Mouse (Mus musculus) liver, postnatal 0 days (tissue): ENCODE measurements at regions not wholly inside any gene's neighbourhood (a gene's known extent, or its start where the extent isn't known, plus 50 kb on each side); places are given as distances from the start of the nearest gene placed in this dataset.

Experiments
- CTCF ChIP-seq: sonication (generic); IDR thresholded peaks from 2 replicates; pipeline ENCODE4 v1.5.1; 2016; ENCODE audit warnings: antibody characterized with exemption, low read depth
- EP300 ChIP-seq: IDR thresholded peaks from 2 replicates; pipeline ENCODE4 v1.6.1; 2016; ENCODE audit warnings: antibody characterized with exemption, low read depth, mild to moderate bottlenecking

DNA sequence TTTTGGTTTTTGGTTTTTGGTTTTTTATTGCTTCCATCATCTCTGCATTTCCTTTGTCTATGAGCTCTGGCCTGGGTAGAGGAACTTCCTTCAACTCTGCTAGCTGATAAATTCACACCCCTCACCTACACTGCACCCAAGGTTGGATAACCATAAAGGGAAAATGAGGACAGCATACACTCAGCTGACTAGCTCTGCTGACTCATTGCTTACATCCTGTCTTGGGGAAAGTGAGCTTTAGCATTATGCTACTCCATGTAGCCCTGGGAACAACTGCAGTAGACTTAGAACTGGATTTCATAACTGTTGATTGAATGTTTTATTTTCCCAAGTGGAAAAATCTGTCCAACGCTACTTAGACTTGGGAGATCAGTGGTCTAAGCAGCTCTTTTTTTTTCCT is 406.3 kb upstream of the Gcfc2 start:
- no peak for TF ChIP-seq CTCF
- TF ChIP-seq EP300: no peak
